Mouse (Mus musculus): ENCODE results near the gene Sptbn2.

Gene Sptbn2

GRCm38 (mm10) chr19:4785206-4785605, 74.2 kb downstream of the Sptbn2 start:
- no peak for DNase-seq (ENCODE audit: low read depth)

GRCm38 (mm10) chr19:4786313-4786712, 75.3 kb downstream of the Sptbn2 start:
- DNase-seq (ENCODE audit: low read depth) = no peak

GRCm38 (mm10) chr19:4793281-4793830, 82.4 kb downstream of the Sptbn2 start:
- no peak for DNase-seq (ENCODE audit: low read depth)

GRCm38 (mm10) chr19:4793831-4794422, 83.0 kb downstream of the Sptbn2 start, which contains the start of gene Rbm4:
Gene Rbm4, minus strand, starts transcription at chr19:4793901.
- peak; percentile 99 for DNase-seq (ENCODE audit: low read depth)

- DNase-seq (ENCODE audit: low read depth) = no peak
These were observed 85.0 kb downstream of the Sptbn2 start for GRCm38 (mm10) chr19:4795929-4796328.

GRCm38 (mm10) chr19:4797846-4798245, 86.9 kb downstream of the Sptbn2 start:
- no peak for DNase-seq (ENCODE audit: low read depth)

GRCm38 (mm10) chr19:4799083-4799482, 88.1 kb downstream of the Sptbn2 start:
- DNase-seq (ENCODE audit: low read depth) = no peak
